Mouse (Mus musculus) embryo, embryonic 11 days (tissue): ENCODE data around the gene Fbxo4.

ENCODE experiments used
- DNase-seq: peaks from one replicate; pipeline ENCODE4 v3.0.0-alpha.2; 2015

The Fbxo4 gene

GRCm38 (mm10) chr15:3973300-3973699 is 6.1 kb downstream of the Fbxo4 start:
- DNase-seq, result no peak

- no peak for DNase-seq
Observed at GRCm38 (mm10) chr15:3970193-3970592, 9.2 kb downstream of the Fbxo4 start.

GRCm38 (mm10) chr15:3969743-3970142 is 9.6 kb downstream of the Fbxo4 start:
- no peak for DNase-seq

- no peak for DNase-seq
Observed at GRCm38 (mm10) chr15:3962251-3962650, 17.1 kb downstream of the Fbxo4 start.

- DNase-seq, result no peak
Observed at GRCm38 (mm10) chr15:3960094-3960493, 19.3 kb downstream of the Fbxo4 start.

- peak; percentile 68 for DNase-seq
Observed at GRCm38 (mm10) chr15:3957982-3958381, 21.4 kb downstream of the Fbxo4 start.

- DNase-seq, result no peak
Observed at GRCm38 (mm10) chr15:3954971-3955370, 24.4 kb downstream of the Fbxo4 start.

- DNase-seq, result no peak
Observed at GRCm38 (mm10) chr15:3938132-3938531, 41.2 kb downstream of the Fbxo4 start.

GRCm38 (mm10) chr15:3936056-3936455 is 43.3 kb downstream of the Fbxo4 start:
- no peak for DNase-seq

GRCm38 (mm10) chr15:3933466-3933865 is 45.9 kb downstream of the Fbxo4 start:
- DNase-seq, result no peak

- no peak for DNase-seq
Observed at GRCm38 (mm10) chr15:3931931-3932330, 47.4 kb downstream of the Fbxo4 start.
